Mouse (Mus musculus): ENCODE measurements at regions not wholly inside any gene's neighbourhood (a gene's known extent, or its start where the extent isn't known, plus 50 kb on each side); places are given as distances from the start of the nearest gene placed in this dataset.

DNA sequence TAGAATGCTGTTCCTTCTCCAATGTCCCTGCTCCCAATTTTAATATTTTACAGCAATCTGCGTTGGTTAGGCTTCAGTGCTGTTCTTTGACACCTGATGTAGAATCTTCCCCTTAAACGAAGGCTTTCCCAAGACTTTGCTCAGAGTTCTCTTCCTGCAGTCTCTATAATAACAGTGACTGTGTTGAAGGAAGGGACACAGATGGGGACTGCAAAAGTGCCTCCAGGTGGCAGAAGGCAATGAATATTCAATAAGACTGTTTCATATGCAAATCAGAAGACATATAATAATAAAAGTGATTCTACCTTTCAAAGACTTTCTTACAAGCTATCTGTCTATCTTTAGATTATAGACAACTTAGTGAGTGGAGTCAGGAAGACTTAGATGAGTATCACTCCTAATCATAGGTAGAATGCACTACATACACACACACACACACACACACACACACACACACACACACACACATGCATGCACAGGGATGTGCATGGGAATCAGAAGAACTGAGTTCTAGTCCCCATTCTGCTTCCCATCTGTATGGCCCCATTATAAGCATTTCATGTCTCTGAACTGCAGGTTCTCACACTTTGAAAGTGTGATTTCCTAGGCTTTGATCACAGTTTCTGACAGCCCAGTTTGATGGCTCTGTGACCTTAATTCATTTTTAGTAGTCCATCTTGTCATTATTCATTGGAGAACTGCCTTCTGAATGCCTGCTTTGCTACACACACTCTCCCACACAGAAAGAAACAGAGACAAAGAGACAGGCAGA, 445.1 kb upstream of the Tenm4 start:
- TF ChIP-seq POLR2A (IDR thresholded peaks at IDR 0.05; ENCODE audit: control insufficient read depth, low read depth, low read length) (no peak), CTCF (IDR thresholded peaks at IDR 0.05; ENCODE audit: control insufficient read depth, insufficient read depth, insufficient replicate concordance, low read depth, low read length) (no peak)

Measured in testis, adult 2 months (tissue).